Mouse (Mus musculus) lung, postnatal 14 days (tissue): ENCODE measurements around the gene Gm815.

Experiments
- DNase-seq: peaks from one replicate; pipeline ENCODE4 v3.0.0; 2021

The Gm815 gene

GRCm38 (mm10) chr19:26885616-26886015 lies at the start of gene Gm815:
Gene Gm815, plus strand, starts transcription at chr19:26885881.
- DNase-seq: peak; percentile 16

GRCm38 (mm10) chr19:26837626-26838025 lies 48.1 kb upstream of the Gm815 start:
- no peak for DNase-seq

GRCm38 (mm10) chr19:26843896-26844295 lies 41.8 kb upstream of the Gm815 start:
- DNase-seq: no peak

GRCm38 (mm10) chr19:26844813-26845212 lies 40.9 kb upstream of the Gm815 start:
- no peak for DNase-seq

GRCm38 (mm10) chr19:26845276-26846016 lies 40.2 kb upstream of the Gm815 start:
- DNase-seq: peak; percentile 83

- DNase-seq: no peak
These were observed 39.7 kb upstream of the Gm815 start for GRCm38 (mm10) chr19:26846017-26846285.

- DNase-seq: no peak
These were observed 34.5 kb upstream of the Gm815 start for GRCm38 (mm10) chr19:26851017-26851782.

GRCm38 (mm10) chr19:26852325-26852900 lies 33.3 kb upstream of the Gm815 start:
- DNase-seq: no peak

GRCm38 (mm10) chr19:26853701-26854282 lies 31.9 kb upstream of the Gm815 start:
- DNase-seq: no peak

GRCm38 (mm10) chr19:26854661-26855060 lies 31.0 kb upstream of the Gm815 start:
- DNase-seq: no peak

GRCm38 (mm10) chr19:26855152-26855551 lies 30.5 kb upstream of the Gm815 start:
- no peak for DNase-seq

GRCm38 (mm10) chr19:26858427-26859194 lies 27.1 kb upstream of the Gm815 start:
- DNase-seq: no peak

GRCm38 (mm10) chr19:26859195-26859570 lies 26.5 kb upstream of the Gm815 start:
- DNase-seq: no peak

GRCm38 (mm10) chr19:26863662-26864061 lies 22.0 kb upstream of the Gm815 start:
- no peak for DNase-seq

GRCm38 (mm10) chr19:26864975-26865690 lies 20.5 kb upstream of the Gm815 start:
- no peak for DNase-seq

GRCm38 (mm10) chr19:26865736-26866135 lies 19.9 kb upstream of the Gm815 start:
- no peak for DNase-seq

- no peak for DNase-seq
These were observed 16.1 kb upstream of the Gm815 start for GRCm38 (mm10) chr19:26869591-26869990.

GRCm38 (mm10) chr19:26870280-26870679 lies 15.4 kb upstream of the Gm815 start:
- no peak for DNase-seq

GRCm38 (mm10) chr19:26871096-26871495 lies 14.6 kb upstream of the Gm815 start:
- DNase-seq: no peak

GRCm38 (mm10) chr19:26872886-26873285 lies 12.8 kb upstream of the Gm815 start:
- no peak for DNase-seq

- no peak for DNase-seq
These were observed 10.1 kb upstream of the Gm815 start for GRCm38 (mm10) chr19:26875601-26876000.

GRCm38 (mm10) chr19:26877180-26877775 lies 8.4 kb upstream of the Gm815 start:
- DNase-seq: no peak
